Mouse (Mus musculus) hindbrain, embryonic 13.5 days (tissue): ENCODE results near the gene Unc93b1. TPM values are rescaled to one million over a fixed set of nuclear protein-coding genes. Genes with fewer than 3 reads are reported as not detected.
"Not testable (repeated sequence)": the region's sequence is repeated elsewhere in the genome, so short reads cannot be mapped to it uniquely, and the experiment has no call there.

ENCODE experiments used
- ATAC-seq: fragments of 200-750 bp; cut with Nextera tagmentation; 2 replicates; pipeline ENCODE4 v1.8.0; 2017; ENCODE audit warnings: moderate TSS enrichment; ENCODE audit not compliant: low FRiP score
- H3K27ac ChIP-seq: fragments of 300-500 bp; sonication (generic); 2 replicates; pipeline ENCODE4 v1.5.1; 2015; ENCODE audit warnings: inconsistent platforms, mild to moderate bottlenecking, moderate library complexity
- H3K27me3 ChIP-seq: fragments of 300-500 bp; sonication (generic); 2 replicates; pipeline ENCODE4 v1.6.1; 2015; ENCODE audit warnings: mild to moderate bottlenecking, inconsistent platforms
- H3K36me3 ChIP-seq: fragments of 300-500 bp; sonication (generic); 2 replicates; pipeline ENCODE4 v1.6.1; 2015; ENCODE audit warnings: mild to moderate bottlenecking, inconsistent platforms
- H3K4me1 ChIP-seq: fragments of 300-500 bp; sonication (generic); replicated peaks from 2 replicates; pipeline ENCODE4 v1.6.1; 2015; ENCODE audit warnings: inconsistent platforms
- H3K4me2 ChIP-seq: fragments of 300-500 bp; sonication (generic); 2 replicates; pipeline ENCODE4 v1.6.1; 2015; ENCODE audit warnings: inconsistent platforms, mild to moderate bottlenecking, moderate library complexity
- H3K4me3 ChIP-seq: fragments of 300-500 bp; sonication (generic); 2 replicates; pipeline ENCODE4 v1.5.1; 2015; ENCODE audit warnings: mild to moderate bottlenecking, inconsistent platforms
- H3K9ac ChIP-seq: fragments of 300-500 bp; sonication (generic); 2 replicates; pipeline ENCODE4 v1.6.1; 2015; ENCODE audit warnings: mild to moderate bottlenecking, inconsistent platforms
- H3K9me3 ChIP-seq: fragments of 300-500 bp; sonication (generic); 2 replicates; pipeline ENCODE4 v1.6.1; 2016; ENCODE audit warnings: inconsistent platforms
- WGBS: fragments of 180-500 bp; shearing (Covaris S2); methylation state at CpG from one replicate; pipeline ENCODE4 v1.1.7; 2015; 5-methylcytosine and 5-hydroxymethylcytosine counted together
- polyA plus RNA-seq: library from polyadenylated mRNA; unstranded; fragments of >200 nt; fragmentation: Nextera tagmentation; extraction: Ambion mirVana; gene quantifications from 2 replicates; pipeline ENCODE4 v1.2.1, GENCODE M21; 2015

Unc93b1 gene
- polyA plus RNA-seq, 1 experiment from 2014 or later, result 13.2 TPM

DNA sequence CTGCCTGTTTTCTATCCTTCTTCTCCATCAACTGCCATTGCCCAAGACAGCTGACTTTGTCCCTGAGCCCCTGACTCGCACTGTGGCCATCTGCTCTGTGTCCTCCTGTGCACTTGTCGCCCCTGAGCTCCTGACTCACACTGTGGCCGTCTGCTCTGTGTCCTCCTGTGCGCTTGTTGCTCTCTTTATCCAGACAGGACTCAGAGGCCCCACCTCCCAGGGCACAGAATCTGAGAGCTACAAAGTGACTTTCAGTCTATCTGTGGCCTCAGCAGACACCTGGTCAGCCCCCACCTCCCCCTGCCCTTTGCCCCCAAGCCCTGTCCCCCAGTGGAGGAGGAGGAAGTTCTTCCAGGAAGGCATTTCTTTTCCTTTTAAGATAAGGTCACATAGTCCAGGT lies 20.8 kb downstream of the Unc93b1 start:
- H3K4me2 ChIP-seq, result no peak overlapping the region
- H3K9ac ChIP-seq, result no peak overlapping the region
- H3K4me3 ChIP-seq, result no peak overlapping the region
- no peaks in the 10 kb centered on the region for H3K4me1 ChIP-seq
- WGBS, result 64% methylated on average over 4 of the region's 4 CpGs
- no peaks in the 10 kb centered on the region for H3K36me3 ChIP-seq
- no peaks in the 10 kb centered on the region for H3K9me3 ChIP-seq
- ATAC-seq, result no peak
- H3K27ac ChIP-seq, result no peak overlapping the region
- peaks cover 3% of the 10 kb centered on the region; the same call in 1 of the 2 replicates for H3K27me3 ChIP-seq

DNA sequence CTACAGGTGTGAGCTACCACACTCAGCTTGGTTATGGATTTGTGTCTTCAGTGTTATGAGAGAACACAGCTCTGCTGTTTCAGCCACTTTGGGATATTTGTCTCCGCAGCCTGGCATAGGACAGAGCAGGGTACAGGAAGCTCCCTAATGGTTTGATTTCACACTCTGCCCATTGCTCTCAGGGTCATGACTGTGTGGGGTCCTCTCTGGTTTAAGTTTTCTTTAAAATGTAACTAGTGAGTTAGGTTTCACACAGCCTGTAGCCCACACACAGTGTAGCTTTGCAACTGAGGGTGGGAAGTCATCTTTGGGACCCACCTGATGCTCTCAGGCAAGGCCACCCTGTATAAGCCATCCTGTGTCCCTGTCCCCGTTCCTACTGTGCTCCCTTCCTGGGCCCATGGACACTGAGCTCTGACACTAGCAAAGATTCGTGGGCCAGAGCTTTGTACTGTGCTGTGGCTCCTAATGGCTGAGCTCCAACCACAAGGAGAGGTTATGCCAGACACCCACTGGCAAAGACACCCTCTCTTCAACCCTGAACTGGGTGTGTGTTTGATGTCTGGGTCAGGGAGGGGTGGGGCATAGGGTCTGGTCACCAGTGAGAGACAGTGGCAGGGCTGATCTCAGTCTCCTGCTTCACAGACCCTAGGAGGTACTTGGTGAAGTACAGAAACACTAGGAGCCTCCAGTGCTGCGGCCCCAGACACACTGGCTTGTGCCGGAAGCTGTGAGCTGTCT lies 22.5 kb downstream of the Unc93b1 start:
- not testable (repeated sequence) for ATAC-seq, H3K9me3 ChIP-seq, H3K4me1 ChIP-seq, H3K27me3 ChIP-seq, H3K9ac ChIP-seq, H3K27ac ChIP-seq, H3K4me2 ChIP-seq, H3K4me3 ChIP-seq, H3K36me3 ChIP-seq
- WGBS, result 83% methylated on average over 5 of the region's 5 CpGs

DNA sequence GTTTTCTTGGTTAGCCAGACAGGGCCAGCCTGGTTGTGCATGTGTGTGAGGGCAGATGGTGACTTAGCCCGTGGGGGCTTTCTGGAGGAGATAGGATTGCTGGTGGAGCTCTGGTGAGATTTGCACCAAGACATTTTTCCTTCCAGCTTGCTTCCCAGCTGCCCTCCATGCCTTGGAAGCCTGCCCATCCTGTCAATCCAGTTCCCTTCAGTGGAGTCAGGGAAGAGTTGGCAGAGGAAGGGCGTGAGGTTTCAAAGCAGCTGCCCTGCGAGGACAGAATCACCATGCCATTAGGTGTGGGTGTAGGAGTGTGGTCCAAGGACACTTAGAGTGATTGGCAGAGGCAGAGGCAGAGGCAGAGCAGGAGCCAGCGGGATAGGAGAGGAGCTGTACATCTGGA lies 23.5 kb downstream of the Unc93b1 start, which contains the start of gene Aldh3b3:
Gene Aldh3b3, plus strand, starts transcription at position 176 of the 400 bp plus-strand sequence.
- no peak for ATAC-seq

DNA sequence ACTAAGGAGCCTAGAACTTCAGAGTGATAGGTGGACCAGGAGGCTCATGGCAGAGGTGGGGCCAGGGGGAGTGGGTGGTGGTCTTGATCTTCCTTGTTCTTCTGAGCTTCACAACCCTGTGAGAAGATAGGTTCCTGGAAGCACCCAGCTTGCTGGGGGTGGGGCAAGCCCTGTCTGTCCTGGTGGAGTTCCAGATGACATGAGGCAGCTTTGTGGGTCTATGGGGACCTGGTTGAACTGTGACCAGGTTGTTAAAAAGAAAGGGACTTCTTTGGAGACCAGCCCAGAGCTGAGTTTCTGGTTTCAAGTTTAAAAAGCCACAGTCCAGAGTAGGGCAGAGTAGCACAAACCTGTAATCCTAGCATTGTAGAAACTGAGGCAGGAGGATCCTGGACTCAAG lies 24.0 kb downstream of the Unc93b1 start:
- no peak for ATAC-seq
- H3K27ac ChIP-seq, result no peak overlapping the region
- no peak overlapping the region for H3K4me3 ChIP-seq
- H3K27me3 ChIP-seq, result peaks cover 3% of the 10 kb centered on the region; the same call in 1 of the 2 replicates
- no peak overlapping the region for H3K9ac ChIP-seq
- H3K4me1 ChIP-seq, result no peaks in the 10 kb centered on the region
- no peaks in the 10 kb centered on the region for H3K36me3 ChIP-seq
- H3K4me2 ChIP-seq, result no peak overlapping the region
- no peaks in the 10 kb centered on the region for H3K9me3 ChIP-seq

More for the DNA sequence above, 23.5 kb downstream of the Unc93b1 start, which contains the start of gene Aldh3b3:
- H3K4me2 ChIP-seq, result no peak within 1 kb of the TSS
- H3K27me3 ChIP-seq, result peaks cover 3% of the 10 kb centered on the region; the same call in 1 of the 2 replicates
- no peak within 1 kb of the TSS for H3K27ac ChIP-seq
- H3K4me1 ChIP-seq, result no peaks in the 10 kb centered on the region
- no peak within 1 kb of the TSS for H3K9ac ChIP-seq
- no peaks in the 10 kb centered on the region for H3K9me3 ChIP-seq
- no peak within 1 kb of the TSS for H3K4me3 ChIP-seq
- H3K36me3 ChIP-seq, result no peaks in the 10 kb centered on the region
- WGBS, result 76% methylated on average over 4 of the region's 4 CpGs

DNA sequence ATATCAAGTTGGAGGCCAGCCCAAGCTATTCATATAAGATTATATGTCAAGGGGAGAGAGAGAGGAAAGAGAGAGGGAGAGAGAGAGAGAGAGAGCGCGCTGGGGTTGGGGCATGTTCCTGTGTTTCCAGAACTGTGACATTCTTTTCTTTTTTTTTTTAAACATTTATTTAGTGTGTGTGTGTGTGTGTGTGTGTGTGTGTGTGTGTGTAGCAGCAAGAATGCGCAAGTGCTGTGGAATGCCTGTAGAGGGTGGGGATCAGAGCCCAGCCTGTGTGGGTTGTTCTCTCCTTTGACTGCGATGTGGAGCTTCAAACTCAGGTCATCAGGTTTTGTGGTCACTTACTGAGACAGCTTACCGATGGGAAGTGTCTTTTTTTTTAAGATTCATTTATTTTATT lies 25.2 kb downstream of the Unc93b1 start:
- Histone ChIP-seq H3K4me2 (no peak overlapping the region), H3K9ac (no peak overlapping the region), H3K27me3 (peaks cover 3% of the 10 kb centered on the region; the same call in 1 of the 2 replicates), H3K4me1 (no peaks in the 10 kb centered on the region), H3K4me3 (no peak overlapping the region), H3K9me3 (no peaks in the 10 kb centered on the region), H3K27ac (no peak overlapping the region), H3K36me3 (no peaks in the 10 kb centered on the region)
- no peak for ATAC-seq
- WGBS, result 84% methylated on average over 5 of the region's 5 CpGs

DNA sequence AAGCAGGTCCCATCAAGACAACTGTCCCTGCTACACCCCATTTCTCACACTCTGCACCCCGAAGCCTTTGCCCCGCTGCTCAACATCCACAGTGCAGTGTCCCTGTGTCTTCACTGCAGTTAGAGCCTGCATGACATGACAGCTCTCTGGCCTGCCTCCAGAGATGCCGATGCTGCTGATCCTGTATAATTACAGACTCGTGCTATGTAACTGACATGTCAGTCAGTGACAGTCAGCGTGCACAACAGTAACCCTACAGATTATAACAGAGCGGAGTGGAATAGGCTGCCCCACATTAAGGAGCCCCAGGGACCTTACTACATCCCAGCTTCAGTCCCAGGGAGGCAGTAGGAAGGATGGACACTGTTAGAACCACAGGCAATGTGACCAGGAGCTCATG lies 26.8 kb downstream of the Unc93b1 start:
- H3K4me1 ChIP-seq, ATAC-seq, H3K9ac ChIP-seq, H3K4me3 ChIP-seq, H3K27me3 ChIP-seq, H3K4me2 ChIP-seq, H3K9me3 ChIP-seq, H3K36me3 ChIP-seq, H3K27ac ChIP-seq: not testable (repeated sequence)
- 76% methylated on average over 6 of the region's 6 CpGs for WGBS

DNA sequence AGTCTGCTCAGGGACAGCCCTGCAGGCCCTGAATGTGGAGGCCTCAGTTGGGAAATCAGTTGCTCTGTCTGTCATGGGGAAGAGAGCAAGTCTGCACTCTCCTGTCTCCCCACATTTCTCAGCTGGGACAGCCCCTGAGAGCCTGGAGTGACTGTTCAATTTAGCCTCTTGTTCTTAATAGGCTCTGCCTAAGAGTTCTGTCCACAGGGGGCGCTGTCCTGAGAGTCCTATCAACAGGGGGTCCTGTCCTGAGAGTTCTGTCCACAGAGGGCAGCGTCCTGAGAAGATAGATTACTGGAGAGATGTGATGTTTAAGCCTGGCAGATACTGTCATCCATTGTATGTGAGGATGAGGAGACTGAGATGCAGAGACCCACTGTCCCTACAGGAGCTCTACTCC lies 27.5 kb downstream of the Unc93b1 start:
- H3K9me3 ChIP-seq, result no peaks in the 10 kb centered on the region
- H3K4me3 ChIP-seq, result no peak overlapping the region
- no peak for ATAC-seq
- no peaks in the 10 kb centered on the region for H3K27me3 ChIP-seq
- no peak overlapping the region for H3K9ac ChIP-seq
- H3K4me2 ChIP-seq, result no peak overlapping the region
- WGBS, result 11% methylated on average over 2 of the region's 2 CpGs
- no peak overlapping the region for H3K27ac ChIP-seq
- no peaks in the 10 kb centered on the region for H3K4me1 ChIP-seq
- H3K36me3 ChIP-seq, result no peaks in the 10 kb centered on the region

DNA sequence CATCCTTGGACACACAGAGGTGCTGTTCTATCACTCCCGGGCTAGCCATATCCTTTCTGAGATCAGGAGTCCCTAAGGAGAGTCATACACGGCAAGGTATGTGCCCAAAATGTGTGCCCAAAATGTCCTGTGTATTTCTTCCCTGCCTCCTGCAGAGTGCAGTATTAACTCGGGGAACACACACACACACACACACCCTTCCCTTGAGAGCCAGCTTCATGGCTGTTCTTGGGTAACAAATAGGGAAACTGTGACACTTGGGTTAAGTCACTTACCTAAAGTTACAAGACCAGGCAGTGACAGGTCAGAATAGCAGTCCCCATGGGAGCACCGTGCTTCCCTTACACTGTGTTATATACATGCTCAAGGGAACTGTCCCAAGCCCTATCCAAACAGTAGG lies 29.0 kb downstream of the Unc93b1 start:
- H3K27ac ChIP-seq, result no peak overlapping the region
- no peaks in the 10 kb centered on the region for H3K9me3 ChIP-seq
- WGBS, result 75% methylated on average over 4 of the region's 4 CpGs
- H3K27me3 ChIP-seq, result no peaks in the 10 kb centered on the region
- H3K36me3 ChIP-seq, result no peaks in the 10 kb centered on the region
- no peak overlapping the region for H3K4me2 ChIP-seq
- no peaks in the 10 kb centered on the region for H3K4me1 ChIP-seq
- no peak for ATAC-seq
- H3K9ac ChIP-seq, result no peak overlapping the region
- no peak overlapping the region for H3K4me3 ChIP-seq

DNA sequence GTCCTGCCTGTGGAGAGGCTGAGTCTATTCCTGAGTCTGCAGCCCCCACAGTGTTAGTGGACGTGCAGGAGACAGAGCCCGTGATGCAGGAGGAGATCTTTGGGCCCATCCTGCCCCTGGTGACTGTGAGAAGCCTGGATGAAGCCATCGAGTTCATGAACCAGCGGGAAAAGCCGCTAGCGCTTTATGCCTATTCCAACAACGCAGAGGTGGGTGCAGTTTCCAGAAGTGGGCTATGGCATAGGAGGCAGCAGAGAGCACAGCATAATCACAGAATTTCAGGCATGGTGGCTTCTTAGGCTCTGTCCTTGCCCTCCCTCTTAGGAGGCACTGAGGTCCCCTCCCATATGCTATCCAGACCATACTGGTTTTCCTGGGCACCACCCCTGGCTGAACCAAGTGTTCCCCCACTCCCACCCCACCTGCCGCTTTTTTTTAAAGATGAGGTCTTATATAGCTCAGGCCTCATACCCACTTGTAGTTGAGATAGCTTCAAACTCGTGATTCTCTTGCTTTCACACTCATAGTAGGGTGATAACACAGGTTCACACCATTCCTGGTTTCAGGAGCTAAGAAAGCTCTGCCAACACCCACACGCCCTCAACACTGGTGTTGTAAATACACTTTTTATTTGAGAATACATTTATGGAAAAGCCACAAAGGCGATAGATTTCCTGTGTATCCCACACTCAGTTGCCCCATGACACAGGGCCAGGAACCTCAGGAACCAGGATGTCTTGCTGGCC lies 31.5 kb downstream of the Unc93b1 start:
- H3K4me3 ChIP-seq, result no peak overlapping the region
- no peak for ATAC-seq
- 74% methylated on average over 11 of the region's 11 CpGs for WGBS
- no peak overlapping the region for H3K9ac ChIP-seq
- 0 out of 2 replicates have a peak, but pooled peaks cover 4% of the 10 kb centered on the region for H3K27me3 ChIP-seq
- H3K27ac ChIP-seq, result no peak overlapping the region
- no peaks in the 10 kb centered on the region for H3K9me3 ChIP-seq
- H3K4me1 ChIP-seq, result no peaks in the 10 kb centered on the region
- no peaks in the 10 kb centered on the region for H3K36me3 ChIP-seq
- H3K4me2 ChIP-seq, result no peak overlapping the region

DNA sequence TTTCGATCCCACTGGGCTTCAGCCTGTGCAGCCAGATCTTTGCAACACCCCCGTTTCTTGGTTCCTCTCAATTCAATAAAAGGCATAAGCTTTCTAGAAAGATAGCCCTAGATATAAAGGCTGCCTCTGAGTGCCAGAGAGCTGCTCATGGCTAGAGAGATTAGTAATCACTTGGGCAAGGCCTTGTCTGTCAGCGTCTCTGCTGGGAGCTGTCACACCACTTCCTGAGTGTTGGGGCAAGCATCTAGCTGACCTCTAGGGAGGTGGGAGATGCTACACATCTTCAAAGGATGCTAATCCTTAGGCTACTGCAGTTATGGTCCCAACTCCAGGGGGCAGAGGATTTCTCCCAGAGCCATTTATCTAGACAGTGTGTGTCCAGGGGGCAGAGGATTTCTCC lies 32.3 kb downstream of the Unc93b1 start:
- Histone ChIP-seq H3K9ac (no peak overlapping the region), H3K36me3 (no peaks in the 10 kb centered on the region), H3K27me3 (peaks cover 6% of the 10 kb centered on the region; the same call in 1 of the 2 replicates), H3K4me1 (no peaks in the 10 kb centered on the region), H3K9me3 (no peaks in the 10 kb centered on the region), H3K27ac (no peak overlapping the region), H3K4me3 (no peak overlapping the region), H3K4me2 (no peak overlapping the region)
- ATAC-seq, result no peak
- 77% methylated on average over 3 of the region's 3 CpGs for WGBS

DNA sequence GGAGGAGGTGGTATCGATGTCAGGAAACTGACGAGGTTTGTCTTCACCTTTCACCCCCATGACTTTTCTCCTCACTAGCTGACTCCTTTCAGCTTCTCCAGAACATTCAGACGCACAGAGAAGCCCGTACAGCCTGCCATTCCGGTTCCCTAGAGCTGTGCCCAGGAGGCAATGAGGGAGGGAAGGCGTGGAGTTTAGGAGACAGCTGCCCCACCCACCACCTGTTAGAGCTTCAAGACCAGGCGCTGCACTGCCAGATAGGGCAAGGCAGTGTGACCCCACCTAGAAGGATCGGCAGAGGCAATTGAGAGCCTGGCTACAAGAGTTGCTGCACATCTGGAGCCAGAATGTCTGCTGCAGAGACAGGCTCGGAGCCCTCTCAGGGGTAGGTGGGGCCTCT lies 37.2 kb downstream of the Unc93b1 start, which contains the start of gene Aldh3b2:
Gene Aldh3b2, plus strand, starts transcription at position 100 of the 400 bp plus-strand sequence.
- Histone ChIP-seq H3K9me3 (no peaks in the 10 kb centered on the region), H3K4me1 (0 out of 2 replicates have a peak, but pooled peaks cover under 1% of the 10 kb centered on the region), H3K9ac (no peak within 1 kb of the TSS; the same call in 1 of the 2 replicates), H3K27ac (no peak within 1 kb of the TSS), H3K36me3 (no peaks in the 10 kb centered on the region), H3K4me2 (no peak within 1 kb of the TSS), H3K27me3 (peaks cover 7% of the 10 kb centered on the region; the same call in 1 of the 2 replicates), H3K4me3 (no peak within 1 kb of the TSS)
- WGBS, result 61% methylated on average over 9 of the region's 9 CpGs
- no peak for ATAC-seq

DNA sequence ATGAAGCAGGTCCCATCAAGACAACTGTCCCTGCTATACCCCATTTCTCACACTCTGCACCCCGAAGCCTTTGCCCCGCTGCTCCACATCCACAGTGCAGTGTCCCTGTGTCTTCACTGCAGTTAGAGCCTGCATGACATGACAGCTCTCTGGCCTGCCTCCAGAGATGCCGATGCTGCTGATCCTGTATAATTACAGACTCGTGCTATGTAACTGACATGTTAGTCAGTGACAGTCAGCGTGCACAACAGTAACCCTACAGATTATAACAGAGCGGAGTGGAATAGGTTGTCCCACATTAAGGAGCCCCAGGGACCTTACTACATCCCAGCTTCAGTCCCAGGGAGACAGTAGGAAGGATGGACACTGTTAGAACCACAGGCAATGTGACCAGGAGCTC lies 39.6 kb downstream of the Unc93b1 start:
- not testable (repeated sequence) for ATAC-seq

More for the DNA sequence above, 39.6 kb downstream of the Unc93b1 start:
- not testable (repeated sequence) for H3K36me3 ChIP-seq, H3K27ac ChIP-seq, H3K9ac ChIP-seq, H3K9me3 ChIP-seq, H3K4me2 ChIP-seq, H3K27me3 ChIP-seq, H3K4me3 ChIP-seq, H3K4me1 ChIP-seq
- WGBS, result 82% methylated on average over 6 of the region's 6 CpGs
